Mouse (Mus musculus): Measurements from ENCODE around the gene Arl5c. TPM values are rescaled to one million over a fixed set of nuclear protein-coding genes. Genes with fewer than 3 reads are reported as not detected.

Arl5c gene
- polyA plus RNA-seq, 1 experiment from 2014 or later, result 9.9 TPM

GRCm38 (mm10) chr11:97972434-97972833 is 23.5 kb downstream of the Arl5c start:
- Histone ChIP-seq H3K9ac (ENCODE audit: low read length) (no peak overlapping the region), H3K36me3 (ENCODE audit: control insufficient read depth, insufficient read depth, low read length) (no peaks in the 10 kb centered on the region), H3K27ac (replicated peaks; ENCODE audit: low read depth, low read length) (no peak overlapping the region), H3K4me1 (ENCODE audit: control insufficient read depth, insufficient read depth, low read length) (no peaks in the 10 kb centered on the region), H3K4me2 (ENCODE audit: low read depth, severe bottlenecking) (no peak overlapping the region), H3K9me3 (ENCODE audit: control insufficient read depth, low read length) (no peaks in the 10 kb centered on the region), H3K4me3 (ENCODE audit: low read depth, low read length) (no peak overlapping the region), H3K27me3 (ENCODE audit: control insufficient read depth, insufficient read depth, low read length) (no peaks in the 10 kb centered on the region)
- WGBS, result 70% methylated on average over 2 of the region's 2 CpGs
- DNase-seq (ENCODE audit: low spot score) (no peak), ATAC-seq (ENCODE audit: insufficient number of reproducible peaks, low FRiP score, low TSS enrichment, low read depth) (no peak)

- 41% methylated on average over 7 of the region's 7 CpGs for WGBS
- H3K4me1 ChIP-seq (ENCODE audit: control insufficient read depth, insufficient read depth, low read length), result no peaks in the 10 kb centered on the region
- no peak overlapping the region for H3K4me2 ChIP-seq (ENCODE audit: low read depth, severe bottlenecking)
- H3K9ac ChIP-seq (ENCODE audit: low read length), result no peak overlapping the region
- no peaks in the 10 kb centered on the region for H3K9me3 ChIP-seq (ENCODE audit: control insufficient read depth, low read length)
- H3K4me3 ChIP-seq (ENCODE audit: low read depth, low read length), result no peak overlapping the region
- H3K27me3 ChIP-seq (ENCODE audit: control insufficient read depth, insufficient read depth, low read length), result no peaks in the 10 kb centered on the region
- ATAC-seq (ENCODE audit: insufficient number of reproducible peaks, low FRiP score, low TSS enrichment, low read depth), result no peak
- H3K36me3 ChIP-seq (ENCODE audit: control insufficient read depth, insufficient read depth, low read length), result no peaks in the 10 kb centered on the region
- no peak for DNase-seq (ENCODE audit: low spot score)
- H3K27ac ChIP-seq (replicated peaks; ENCODE audit: low read depth, low read length), result no peak overlapping the region
Observed at GRCm38 (mm10) chr11:97971232-97971631, 24.7 kb downstream of the Arl5c start.

- Histone ChIP-seq H3K4me1 (ENCODE audit: control insufficient read depth, insufficient read depth, low read length) (no peaks in the 10 kb centered on the region), H3K9me3 (ENCODE audit: control insufficient read depth, low read length) (no peaks in the 10 kb centered on the region), H3K27ac (replicated peaks; ENCODE audit: low read depth, low read length) (no peak overlapping the region), H3K36me3 (ENCODE audit: control insufficient read depth, insufficient read depth, low read length) (no peaks in the 10 kb centered on the region), H3K9ac (ENCODE audit: low read length) (no peak overlapping the region), H3K4me2 (ENCODE audit: low read depth, severe bottlenecking) (no peak overlapping the region), H3K4me3 (ENCODE audit: low read depth, low read length) (no peak overlapping the region), H3K27me3 (ENCODE audit: control insufficient read depth, insufficient read depth, low read length) (no peaks in the 10 kb centered on the region)
- 86% methylated on average over 7 of the region's 7 CpGs for WGBS
- no peak for DNase-seq (ENCODE audit: low spot score)
- no peak for ATAC-seq (ENCODE audit: insufficient number of reproducible peaks, low FRiP score, low TSS enrichment, low read depth)
Observed at GRCm38 (mm10) chr11:97970771-97971170, 25.2 kb downstream of the Arl5c start.

GRCm38 (mm10) chr11:97968385-97968784 is 27.6 kb downstream of the Arl5c start:
- Histone ChIP-seq H3K27ac (replicated peaks; ENCODE audit: low read depth, low read length) (no peak overlapping the region), H3K4me3 (ENCODE audit: low read depth, low read length) (no peak overlapping the region), H3K27me3 (ENCODE audit: control insufficient read depth, insufficient read depth, low read length) (no peaks in the 10 kb centered on the region), H3K4me2 (ENCODE audit: low read depth, severe bottlenecking) (no peak overlapping the region), H3K9me3 (ENCODE audit: control insufficient read depth, low read length) (no peaks in the 10 kb centered on the region), H3K36me3 (ENCODE audit: control insufficient read depth, insufficient read depth, low read length) (no peaks in the 10 kb centered on the region), H3K9ac (ENCODE audit: low read length) (no peak overlapping the region), H3K4me1 (ENCODE audit: control insufficient read depth, insufficient read depth, low read length) (no peaks in the 10 kb centered on the region)
- whole genome bisulfite sequencing, result 86% methylated on average over 5 of the region's 5 CpGs
- no peak for DNase-seq (ENCODE audit: low spot score)
- no peak for ATAC-seq (ENCODE audit: insufficient number of reproducible peaks, low FRiP score, low TSS enrichment, low read depth)

- Histone ChIP-seq H3K9me3 (ENCODE audit: control insufficient read depth, low read length) (no peaks in the 10 kb centered on the region), H3K36me3 (ENCODE audit: control insufficient read depth, insufficient read depth, low read length) (no peaks in the 10 kb centered on the region), H3K4me3 (ENCODE audit: low read depth, low read length) (no peak overlapping the region), H3K4me1 (ENCODE audit: control insufficient read depth, insufficient read depth, low read length) (no peaks in the 10 kb centered on the region), H3K27ac (replicated peaks; ENCODE audit: low read depth, low read length) (no peak overlapping the region), H3K9ac (ENCODE audit: low read length) (no peak overlapping the region), H3K27me3 (ENCODE audit: control insufficient read depth, insufficient read depth, low read length) (no peaks in the 10 kb centered on the region), H3K4me2 (ENCODE audit: low read depth, severe bottlenecking) (no peak overlapping the region)
- ATAC-seq (ENCODE audit: insufficient number of reproducible peaks, low FRiP score, low TSS enrichment, low read depth) (no peak), DNase-seq (ENCODE audit: low spot score) (no peak)
- 56% methylated on average over 2 of the region's 2 CpGs for WGBS
Observed at GRCm38 (mm10) chr11:97967114-97967513, 28.9 kb downstream of the Arl5c start.

- Histone ChIP-seq H3K27ac (replicated peaks; ENCODE audit: low read depth, low read length) (no peak overlapping the region), H3K27me3 (ENCODE audit: control insufficient read depth, insufficient read depth, low read length) (no peaks in the 10 kb centered on the region), H3K4me1 (ENCODE audit: control insufficient read depth, insufficient read depth, low read length) (no peaks in the 10 kb centered on the region), H3K4me2 (ENCODE audit: low read depth, severe bottlenecking) (no peak overlapping the region), H3K9ac (ENCODE audit: low read length) (no peak overlapping the region), H3K4me3 (ENCODE audit: low read depth, low read length) (no peak overlapping the region), H3K36me3 (ENCODE audit: control insufficient read depth, insufficient read depth, low read length) (no peaks in the 10 kb centered on the region), H3K9me3 (ENCODE audit: control insufficient read depth, low read length) (no peaks in the 10 kb centered on the region)
- ATAC-seq (ENCODE audit: insufficient number of reproducible peaks, low FRiP score, low TSS enrichment, low read depth) (no peak), DNase-seq (ENCODE audit: low spot score) (no peak)
- WGBS, result 84% methylated on average over 1 of the region's 1 CpGs
Observed at GRCm38 (mm10) chr11:97960907-97961306, 35.1 kb downstream of the Arl5c start.

GRCm38 (mm10) chr11:97959300-97959680 is 36.7 kb downstream of the Arl5c start:
- H3K27me3 ChIP-seq (ENCODE audit: control insufficient read depth, insufficient read depth, low read length), result no peaks in the 10 kb centered on the region
- H3K36me3 ChIP-seq (ENCODE audit: control insufficient read depth, insufficient read depth, low read length), result no peaks in the 10 kb centered on the region
- H3K9ac ChIP-seq (ENCODE audit: low read length), result no peak overlapping the region
- no peaks in the 10 kb centered on the region for H3K4me1 ChIP-seq (ENCODE audit: control insufficient read depth, insufficient read depth, low read length)
- H3K4me3 ChIP-seq (ENCODE audit: low read depth, low read length), result no peak overlapping the region
- no peaks in the 10 kb centered on the region for H3K9me3 ChIP-seq (ENCODE audit: control insufficient read depth, low read length)
- DNase-seq (ENCODE audit: low spot score) (no peak), ATAC-seq (ENCODE audit: insufficient number of reproducible peaks, low FRiP score, low TSS enrichment, low read depth) (no peak)
- H3K27ac ChIP-seq (replicated peaks; ENCODE audit: low read depth, low read length), result no peak overlapping the region
- 71% methylated on average over 5 of the region's 5 CpGs for WGBS
- no peak overlapping the region for H3K4me2 ChIP-seq (ENCODE audit: low read depth, severe bottlenecking)

GRCm38 (mm10) chr11:97958641-97959299 is 37.2 kb downstream of the Arl5c start:
- H3K27ac ChIP-seq (replicated peaks; ENCODE audit: low read depth, low read length), result no peak overlapping the region

More at GRCm38 (mm10) chr11:97958641-97959299, 37.2 kb downstream of the Arl5c start:
- H3K4me1 ChIP-seq (ENCODE audit: control insufficient read depth, insufficient read depth, low read length), result no peaks in the 10 kb centered on the region
- WGBS, result 80% methylated on average over 7 of the region's 7 CpGs
- H3K36me3 ChIP-seq (ENCODE audit: control insufficient read depth, insufficient read depth, low read length), result no peaks in the 10 kb centered on the region
- no peak for DNase-seq (ENCODE audit: low spot score)
- no peaks in the 10 kb centered on the region for H3K9me3 ChIP-seq (ENCODE audit: control insufficient read depth, low read length)
- H3K4me3 ChIP-seq (ENCODE audit: low read depth, low read length), result no peak overlapping the region
- ATAC-seq (ENCODE audit: insufficient number of reproducible peaks, low FRiP score, low TSS enrichment, low read depth), result no peak
- no peaks in the 10 kb centered on the region for H3K27me3 ChIP-seq (ENCODE audit: control insufficient read depth, insufficient read depth, low read length)
- H3K4me2 ChIP-seq (ENCODE audit: low read depth, severe bottlenecking), result no peak overlapping the region
- H3K9ac ChIP-seq (ENCODE audit: low read length), result no peak overlapping the region
